Mouse (Mus musculus) myocyte (in vitro differentiated cells): ENCODE measurements around the gene Rps6kc1.

Source experiments
- POLR2A ChIP-seq: IDR thresholded peaks from one replicate; pipeline ENCODE4 v1.6.1; 2011; ENCODE audit warnings: low read depth, mild to moderate bottlenecking, control low read depth, moderate library complexity; ENCODE audit not compliant: insufficient read length
- TCF3 ChIP-seq: IDR thresholded peaks from one replicate; pipeline ENCODE4 v1.6.1; 2011; ENCODE audit warnings: low read depth, control low read depth; ENCODE audit not compliant: insufficient read length
- USF1 ChIP-seq: IDR thresholded peaks from one replicate; pipeline ENCODE4 v1.6.1; 2011; ENCODE audit warnings: low read depth, mild to moderate bottlenecking, control low read depth, moderate library complexity

DNA sequence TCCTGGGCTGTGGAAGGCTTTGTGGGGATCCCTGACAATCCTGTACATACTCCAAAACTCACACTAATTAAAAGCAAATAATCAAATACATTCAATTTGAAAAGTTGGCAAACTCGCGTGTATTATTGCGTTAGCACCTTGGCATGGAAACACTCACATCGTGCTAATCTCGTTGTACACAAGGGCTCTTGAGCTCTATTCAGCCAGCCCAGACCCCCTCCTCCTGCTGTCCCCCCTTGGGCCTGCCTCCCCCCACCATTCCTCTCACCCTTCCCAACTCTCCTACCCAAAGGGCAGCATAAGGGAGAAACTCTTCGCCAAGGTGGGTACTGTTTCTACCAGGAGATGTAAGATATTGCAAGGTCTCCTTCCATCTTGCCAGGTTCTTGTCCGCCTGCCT is 255.9 kb downstream of the Rps6kc1 start:
- no peak for TF ChIP-seq POLR2A
- no peak for TF ChIP-seq USF1
- no peak for TF ChIP-seq TCF3
